27 mouse cellular contexts compared by ENCODE assay signal in the genomic region with DNA sequence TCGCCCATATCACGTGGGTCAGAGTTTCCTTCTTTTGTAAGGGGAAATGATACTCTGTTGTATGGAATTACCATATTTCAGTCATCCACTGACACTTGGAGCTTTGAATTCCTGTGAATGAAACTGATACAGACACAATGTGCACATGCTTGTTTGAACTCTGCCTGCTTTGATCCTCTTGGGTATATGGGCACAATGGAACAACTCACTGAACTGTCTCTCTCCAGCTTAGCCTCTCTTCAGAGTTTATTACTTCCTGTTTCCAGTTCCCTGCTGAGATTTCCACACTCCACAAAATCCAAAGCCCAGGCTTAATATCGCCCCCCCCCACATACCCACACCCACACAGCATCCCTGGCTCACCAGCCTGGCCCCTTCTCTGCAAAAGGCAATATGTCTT. TPM values are rescaled to one million over a fixed set of nuclear protein-coding genes. Genes with fewer than 3 reads are reported as not detected.
DNase-seq lines count a peak whose midpoint lies in the region; ATAC-seq lines count a peak whose summit lies in the region.
"Had no signal": no experiment of that assay in that cellular context is flagged by ENCODE, and none has a peak within 500 bp of the region (broad histone marks: within the 10 kb centered on the region; RNA-seq: fewer than 3 reads in every experiment).

No protein-coding gene starts in this region.

- no peaks in the 10 kb centered on the region for H3K36me3 ChIP-seq in midbrain, embryonic 14.5 days (ENCODE audit: control insufficient read depth, insufficient read depth, low read length)
- no peaks in the 10 kb centered on the region for H3K36me3 ChIP-seq in midbrain, embryonic 15.5 days (replicated peaks)
- no peaks in the 10 kb centered on the region for H3K36me3 ChIP-seq in limb, embryonic 12.5 days
- H3K36me3 ChIP-seq: embryonic facial prominence, embryonic 10.5 days; forebrain, embryonic 12.5 days; hindbrain, embryonic 12.5 days; hindbrain, embryonic 15.5 days had no signal

- no peak overlapping the region for H3K9ac ChIP-seq in midbrain, embryonic 14.5 days (replicated peaks; ENCODE audit: low read length)
- no peak overlapping the region for H3K9ac ChIP-seq in midbrain, embryonic 15.5 days
- H3K9ac ChIP-seq in limb, embryonic 12.5 days (replicated peaks): no peak overlapping the region
- H3K9ac ChIP-seq: embryonic facial prominence, embryonic 13.5 days; forebrain, embryonic 12.5 days; hindbrain, embryonic 12.5 days; hindbrain, embryonic 15.5 days had no signal

- H3K27me3 ChIP-seq in midbrain, embryonic 14.5 days (ENCODE audit: control insufficient read depth, insufficient read depth, low read length): no peaks in the 10 kb centered on the region
- H3K27me3 ChIP-seq in midbrain, embryonic 15.5 days (replicated peaks): no peaks in the 10 kb centered on the region
- no peaks in the 10 kb centered on the region for H3K27me3 ChIP-seq in limb, embryonic 12.5 days
- H3K27me3 ChIP-seq: embryonic facial prominence, embryonic 13.5 days; hindbrain, embryonic 12.5 days; hindbrain, embryonic 15.5 days had no signal

- no peak overlapping the region for H3K4me2 ChIP-seq in midbrain, embryonic 14.5 days (ENCODE audit: low read length)
- H3K4me2 ChIP-seq in midbrain, embryonic 15.5 days: no peak overlapping the region
- no peak overlapping the region for H3K4me2 ChIP-seq in limb, embryonic 12.5 days
- H3K4me2 ChIP-seq: embryonic facial prominence, embryonic 13.5 days; forebrain, embryonic 12.5 days; heart, embryonic 11.5 days; hindbrain, embryonic 12.5 days; hindbrain, embryonic 15.5 days had no signal

- no peak overlapping the region for H3K4me3 ChIP-seq in midbrain, embryonic 14.5 days (replicated peaks; ENCODE audit: low read depth, low read length)
- H3K4me3 ChIP-seq in midbrain, embryonic 15.5 days: no peak overlapping the region
- H3K4me3 ChIP-seq in limb, embryonic 12.5 days (replicated peaks): no peak overlapping the region
- H3K4me3 ChIP-seq: embryonic facial prominence, embryonic 10.5 days; embryonic facial prominence, embryonic 13.5 days; erythroblast, embryonic 14.5 days; forebrain, embryonic 12.5 days; hindbrain, embryonic 12.5 days; hindbrain, embryonic 15.5 days had no signal

- no peak overlapping the region for H3K27ac ChIP-seq in midbrain, embryonic 14.5 days (replicated peaks; ENCODE audit: low read depth, low read length)
- no peak overlapping the region for H3K27ac ChIP-seq in midbrain, embryonic 15.5 days
- H3K27ac ChIP-seq in limb, embryonic 12.5 days: peak overlapping the region; percentile 50; the same call in 1 of the 2 replicates
- H3K27ac ChIP-seq: embryonic facial prominence, embryonic 10.5 days; embryonic facial prominence, embryonic 13.5 days; forebrain, embryonic 12.5 days; hindbrain, embryonic 12.5 days; hindbrain, embryonic 15.5 days had no signal

- no peaks in the 10 kb centered on the region for H3K4me1 ChIP-seq in midbrain, embryonic 14.5 days (ENCODE audit: control insufficient read depth, insufficient read depth, low read length)
- no peaks in the 10 kb centered on the region for H3K4me1 ChIP-seq in midbrain, embryonic 15.5 days
- H3K4me1 ChIP-seq in limb, embryonic 12.5 days (replicated peaks): peaks cover 16% of the 10 kb centered on the region
- H3K4me1 ChIP-seq: embryonic facial prominence, embryonic 13.5 days; hindbrain, embryonic 12.5 days had no signal

- ATAC-seq in midbrain, embryonic 14.5 days (ENCODE audit: low FRiP score, low TSS enrichment): no peak
- no peak for ATAC-seq in midbrain, embryonic 15.5 days (replicated peaks)
- ATAC-seq in granulocyte monocyte progenitor cell, adult 5-6 weeks (replicated peaks; ENCODE audit: poor library complexity, severe bottlenecking): peak; percentile 32
- no peak for ATAC-seq in limb, embryonic 12.5 days (ENCODE audit: insufficient number of reproducible peaks, insufficient read depth, low FRiP score, low TSS enrichment, low read depth)
- ATAC-seq in megakaryocyte, adult 5-6 weeks (ENCODE audit: poor library complexity, severe bottlenecking): peak; percentile 46
- ATAC-seq: CD4-positive, CD25-positive, alpha-beta regulatory T cell, adult 4 months; forebrain, embryonic 16.5 days had no signal

- peak; percentile 5 for DNase-seq in midbrain, embryonic 14.5 days
- DNase-seq in adrenal gland, postnatal 4 days (ENCODE audit: low spot score in 2 of 2): no peak
- no peak for DNase-seq in ovary, postnatal 10 days (ENCODE audit: low spot score)
- DNase-seq in spleen, adult 12 weeks (ENCODE audit: low spot score): no peak
- DNase-seq: adrenal gland, adult 2 months; adrenal gland, postnatal 14 days; cerebellum, adult 11 months; cerebellum, adult 8-10 months; cerebellum, postnatal 10 days; cerebellum, postnatal 36 days; embryo, embryonic 11 days; gastrocnemius, postnatal 10 days; gastrocnemius, postnatal 36 days; heart, adult 11 months had no signal

- 51% methylated on average over 3 of the region's 3 CpGs for WGBS in midbrain, embryonic 14.5 days
- WGBS in midbrain, embryonic 15.5 days: 62% methylated on average over 3 of the region's 3 CpGs
- WGBS in limb, embryonic 12.5 days: 66% methylated on average over 3 of the region's 3 CpGs

- no peaks in the 10 kb centered on the region for H3K9me3 ChIP-seq in midbrain, embryonic 14.5 days (ENCODE audit: control insufficient read depth, low read length)
- H3K9me3 ChIP-seq in midbrain, embryonic 15.5 days: no peaks in the 10 kb centered on the region
- H3K9me3 ChIP-seq in limb, embryonic 12.5 days: peaks cover 8% of the 10 kb centered on the region; the same call in 1 of the 2 replicates
- H3K9me3 ChIP-seq: embryonic facial prominence, embryonic 13.5 days; forebrain, embryonic 12.5 days; hindbrain, embryonic 15.5 days had no signal

RNA-seq across cellular contexts. Expression of a gene that starts 31.5 kb away (rescaled TPM):
- 12.9 and 13.7 TPM in 2 replicates for polyA plus RNA-seq in midbrain, embryonic 14.5 days (2014; fragmentation: Nextera tagmentation; extraction: Ambion mirVana)
- 15.4 and 15.8 TPM in 2 replicates for polyA plus RNA-seq in midbrain, embryonic 15.5 days (2015; fragmentation: Nextera tagmentation; extraction: Ambion mirVana)
- 25.5 and 27.9 TPM in 2 replicates for total RNA-seq in granulocyte monocyte progenitor cell, adult 5-6 weeks (2014; fragmentation: Nextera tagmentation)
- total RNA-seq in granulocyte monocyte progenitor cell, adult 5-6 weeks (2017): 19.6 and 24.5 TPM in 2 replicates
- 10.3 and 10.7 TPM in 2 replicates for polyA plus RNA-seq in limb, embryonic 12.5 days (2016; fragmentation: Nextera tagmentation; extraction: Ambion mirVana)
- 14.0 and 17.3 TPM in 2 replicates for total RNA-seq in megakaryocyte, adult 5-6 weeks (2015)
- 13.6 and 18.9 TPM in 2 replicates for total RNA-seq in megakaryocyte, adult 5-6 weeks (2017)
- total RNA-seq in adrenal gland, postnatal 4 days (2021): 10 to 100 TPM; 40.2 to 45.4 TPM

RNA-seq across cellular contexts. Expression of a gene that starts 32.3 kb away (rescaled TPM):
- polyA plus RNA-seq in midbrain, embryonic 14.5 days (2014; fragmentation: Nextera tagmentation; extraction: Ambion mirVana): 2.0 and 2.1 TPM in 2 replicates
- 2.7 and 3.9 TPM in 2 replicates for polyA plus RNA-seq in midbrain, embryonic 15.5 days (2015; fragmentation: Nextera tagmentation; extraction: Ambion mirVana)
- total RNA-seq in granulocyte monocyte progenitor cell, adult 5-6 weeks (2014; fragmentation: Nextera tagmentation): 3.2 and 6.9 TPM in 2 replicates
- total RNA-seq in granulocyte monocyte progenitor cell, adult 5-6 weeks (2017): 9.1 and 11.3 TPM in 2 replicates
- 4.0 and 6.0 TPM in 2 replicates for polyA plus RNA-seq in limb, embryonic 12.5 days (2016; fragmentation: Nextera tagmentation; extraction: Ambion mirVana)
- total RNA-seq in megakaryocyte, adult 5-6 weeks (2015): 1.5 and 2.4 TPM in 2 replicates
- 0.84 and 2.4 TPM in 2 replicates for total RNA-seq in megakaryocyte, adult 5-6 weeks (2017)
- 100 to 1,000 TPM; 167 to 183 TPM for total RNA-seq in adrenal gland, postnatal 4 days (2021)

Comparison
In these comparisons a context has a peak if more than half of its experiments do, and no peak if none do; other contexts are left out.
1. ATAC-seq: peak in granulocyte monocyte progenitor cell, adult 5-6 weeks (single experiment) and megakaryocyte, adult 5-6 weeks (single experiment); none in midbrain, embryonic 14.5 days (single experiment), midbrain, embryonic 15.5 days (single experiment) and limb, embryonic 12.5 days (single experiment).
2. RNA of a gene that starts 32.3 kb away (total RNA-seq): 167 to 183 TPM in adrenal gland, postnatal 4 days; 3.2 to 11.3 TPM in granulocyte monocyte progenitor cell, adult 5-6 weeks and 0.84 to 2.4 TPM in megakaryocyte, adult 5-6 weeks; every median in the first group is over 10 times any median in the second.